Mouse (Mus musculus): ENCODE measurements at regions not wholly inside any gene's neighbourhood (a gene's known extent, or its start where the extent isn't known, plus 50 kb on each side); places are given as distances from the start of the nearest gene placed in this dataset.

DNA sequence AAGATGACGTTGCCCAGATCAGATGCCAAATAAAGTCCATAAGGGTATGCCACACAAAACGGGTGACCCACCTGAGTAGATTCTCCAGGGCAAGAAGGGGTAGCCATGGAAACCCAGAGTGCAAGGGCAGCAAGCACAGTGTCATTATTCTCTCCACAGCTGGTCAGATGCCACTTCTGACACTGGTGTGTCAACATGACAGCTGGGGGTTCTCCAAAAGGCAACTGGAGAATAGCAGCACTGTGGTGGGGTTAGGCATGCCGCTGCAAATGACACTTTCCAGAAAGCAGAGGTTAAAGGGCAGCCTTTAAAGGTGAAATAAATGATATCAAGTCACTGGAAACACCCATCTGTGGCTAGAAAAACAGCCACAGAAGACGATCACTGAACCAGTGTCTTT is 70.8 kb upstream of the Thbs2 start:
- no peak for DNase-seq
- intact Hi-C loops (cut with DNase I) = no loop called here

DNA sequence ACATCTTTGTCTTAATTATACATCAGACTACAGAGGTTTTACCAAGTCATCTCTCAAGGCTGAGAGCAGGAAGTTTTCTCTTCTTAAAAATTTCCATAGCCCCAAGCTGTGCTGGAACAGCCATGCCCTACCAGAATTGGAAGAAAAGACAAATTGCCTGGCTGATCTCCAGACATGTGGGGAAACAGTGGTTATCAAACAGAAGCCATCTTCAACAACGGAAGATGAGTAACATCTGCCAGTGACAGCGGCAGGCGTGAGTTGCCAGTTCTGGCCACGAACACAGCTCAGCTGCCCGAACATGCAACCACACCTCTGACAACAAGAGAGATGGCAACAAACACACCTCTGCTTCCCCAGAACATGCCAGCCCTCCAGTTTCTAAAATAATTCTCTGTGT is 59.1 kb upstream of the Thbs2 start:
- intact Hi-C loops (cut with DNase I) = no loop called here
- DNase-seq = peak; percentile 31 to 40

DNA sequence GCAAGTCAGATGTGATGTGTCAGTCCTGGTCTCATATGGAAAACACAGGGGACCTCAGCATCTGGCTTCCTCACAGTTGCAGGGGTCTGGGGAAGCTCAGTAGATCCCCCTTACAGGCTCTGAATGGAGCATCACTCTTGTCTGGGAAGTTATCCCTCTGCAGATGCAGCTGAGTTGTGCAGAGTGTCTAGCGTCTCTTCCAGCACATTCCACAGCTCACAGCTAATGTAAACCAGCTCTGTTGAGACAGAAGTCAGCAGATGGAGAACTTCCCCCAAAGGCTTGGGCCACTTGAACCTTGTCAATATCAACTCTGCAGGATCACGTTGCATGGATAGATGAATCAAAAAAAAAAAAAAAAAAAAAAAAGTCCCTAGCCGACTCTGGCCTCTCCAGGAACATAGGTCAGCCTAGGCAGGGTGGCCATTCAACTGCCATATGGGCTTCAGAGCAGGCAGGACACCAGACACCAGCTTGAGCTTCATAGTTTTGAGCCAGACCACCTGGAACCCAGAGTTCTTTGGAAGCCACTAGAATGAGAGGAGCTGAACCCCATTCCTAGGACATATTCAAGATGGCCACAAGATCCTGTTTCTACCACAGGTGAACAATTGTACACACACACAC is 56.6 kb upstream of the Thbs2 start:
- DNase-seq = no peak
- intact Hi-C loops (cut with DNase I) = no loop called here

DNA sequence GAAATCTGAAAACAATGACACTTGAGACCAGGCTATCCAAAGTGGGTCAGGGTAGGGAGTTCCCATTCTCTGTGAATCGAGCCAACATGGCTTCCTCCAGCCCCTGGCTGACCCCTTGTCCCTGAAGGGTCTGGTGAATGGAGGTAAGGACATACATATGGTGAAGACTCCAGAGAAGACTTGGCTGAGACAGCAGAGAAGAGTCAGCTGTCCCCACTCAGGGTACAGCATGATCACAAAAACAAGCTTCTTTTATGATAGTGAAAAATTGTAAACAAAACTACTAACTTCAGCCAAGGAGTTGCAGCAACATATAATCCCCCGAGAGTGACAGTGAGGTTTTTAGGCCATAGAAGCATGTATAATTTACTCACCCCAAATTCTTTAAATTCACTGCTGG is 55.2 kb upstream of the Thbs2 start:
- intact Hi-C loops (cut with DNase I) = no loop called here
- DNase-seq = peak in 1 of 2 experiments; percentile 26

DNA sequence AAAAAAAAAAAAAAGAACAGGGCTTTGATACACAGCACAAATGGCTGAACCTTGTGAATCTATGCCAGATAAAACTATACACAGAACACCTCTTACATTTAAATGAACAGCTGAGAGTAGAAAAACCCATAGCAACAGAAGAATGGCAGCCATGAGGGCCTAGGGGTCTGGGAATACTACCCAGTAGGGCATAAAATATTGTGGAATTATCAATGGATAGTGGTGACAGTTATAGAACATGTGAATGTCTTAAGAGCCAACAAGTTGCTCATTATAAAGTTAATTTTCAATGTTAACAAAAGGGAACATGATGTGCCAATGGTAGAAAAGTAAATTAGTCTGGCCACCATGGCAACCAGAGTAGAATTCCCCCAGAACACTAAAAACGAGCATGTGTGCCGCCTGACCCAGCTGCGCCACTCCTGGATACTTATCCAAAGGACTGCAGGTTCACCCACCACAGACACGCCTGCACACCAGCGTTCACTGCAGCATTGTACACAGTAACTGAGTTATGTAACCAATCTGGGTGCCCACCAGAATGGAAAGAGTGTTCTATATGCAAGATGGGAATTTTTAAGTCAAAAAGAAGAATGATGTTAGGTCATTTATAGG is 53.3 kb upstream of the Thbs2 start:
- intact Hi-C loops (cut with DNase I) = no loop called here
- no peak for DNase-seq

DNA sequence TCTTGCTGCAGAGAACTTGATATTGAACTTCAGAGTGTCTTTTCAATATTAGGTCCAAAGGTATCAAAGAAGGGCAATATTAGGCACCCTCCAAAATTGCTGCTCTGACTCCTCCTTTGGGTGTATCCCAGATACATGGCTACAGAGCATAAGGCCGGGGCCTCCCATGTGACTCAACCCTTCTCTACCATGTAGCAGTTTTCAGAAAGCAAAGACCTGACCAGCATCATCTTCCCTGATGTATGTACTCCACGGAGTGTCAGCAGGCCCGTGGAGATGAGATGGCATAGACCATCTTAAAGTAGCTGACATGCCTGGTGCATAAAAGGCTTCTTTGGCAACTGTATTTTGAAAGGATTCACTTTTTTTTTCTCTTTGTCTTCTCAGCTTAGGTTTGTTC is 51.5 kb upstream of the Thbs2 start:
- intact Hi-C loops (cut with DNase I) = no loop called here
- no peak for DNase-seq

DNA sequence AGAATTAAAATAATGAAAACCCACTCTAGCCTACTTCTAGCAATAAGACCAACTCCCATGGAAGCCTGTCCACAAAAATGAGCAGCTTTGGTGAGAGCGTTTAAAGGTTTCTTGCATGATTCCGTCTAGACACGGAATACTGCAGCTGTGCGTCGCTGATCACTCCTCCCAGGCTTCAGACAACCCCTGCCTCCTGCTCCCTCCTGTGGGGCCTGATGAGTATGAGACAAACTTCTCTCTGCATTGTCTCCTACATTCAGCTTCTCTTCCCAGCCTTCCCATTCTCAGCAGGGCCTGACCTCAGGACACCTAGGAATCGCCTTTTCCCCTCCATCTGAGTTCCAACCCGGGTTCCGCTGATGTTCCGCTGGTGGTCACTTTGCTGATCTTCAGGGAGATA is 50.0 kb upstream of the Thbs2 start:
- intact Hi-C loops (cut with DNase I) = no loop called here
- DNase-seq = no peak
